Mouse (Mus musculus): ENCODE results near the gene Lrguk.
A peak's percentile ranks its signal among the peaks of the same experiment; 100 is the strongest.

Lrguk gene

DNA sequence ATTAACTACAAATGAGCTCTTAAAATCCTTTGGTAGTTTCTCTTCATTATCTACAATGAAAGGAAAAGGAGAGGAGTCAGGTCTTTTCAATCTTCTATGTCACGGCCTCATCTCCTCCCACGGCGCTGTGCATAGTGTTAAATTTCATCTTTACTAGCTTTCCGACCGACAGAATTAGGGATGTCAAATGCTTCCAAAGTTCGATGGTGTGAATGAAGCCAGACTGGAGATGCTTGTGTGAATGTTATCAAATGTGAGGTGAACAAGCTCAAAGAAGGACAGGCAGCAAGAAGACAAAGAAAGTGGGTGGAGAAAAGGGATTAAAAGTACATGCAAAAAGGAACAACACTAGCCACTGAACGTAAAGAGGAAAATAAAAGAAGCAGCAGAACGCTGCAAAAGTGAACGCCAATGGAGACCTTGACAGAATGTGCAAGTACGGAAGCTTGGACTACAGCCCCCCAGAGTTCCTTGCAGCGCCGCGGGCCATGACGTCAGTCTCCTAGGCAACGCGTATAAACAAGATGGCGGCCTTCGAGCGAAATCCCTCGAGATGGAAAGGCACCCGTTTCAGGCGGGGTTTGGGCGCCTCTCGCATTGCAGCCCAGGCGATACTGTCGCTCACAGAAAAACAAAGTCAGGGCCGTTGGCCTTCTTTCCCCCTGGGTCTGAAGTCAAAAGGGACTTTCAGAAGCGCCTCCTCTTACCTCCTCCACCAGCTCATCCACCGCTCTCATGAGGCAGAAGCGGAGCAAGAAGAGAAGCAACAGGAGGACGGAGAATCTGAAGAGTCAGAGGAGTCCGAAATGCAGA lies at the start of gene Lrguk:
Lrguk (plus strand) TSS at position 516 of the 813 bp plus-strand sequence.
- DNase-seq (ENCODE audit: low spot score in 2 of 2): peak; percentile 65 to 71

GRCm38 (mm10) chr6:33982709-33983108 lies 46.5 kb upstream of the Lrguk start:
- no peak for DNase-seq (ENCODE audit: low spot score in 2 of 2)

- no peak for DNase-seq (ENCODE audit: low spot score in 2 of 2)
Observed at GRCm38 (mm10) chr6:33987132-33987531, 42.1 kb upstream of the Lrguk start.

DNA sequence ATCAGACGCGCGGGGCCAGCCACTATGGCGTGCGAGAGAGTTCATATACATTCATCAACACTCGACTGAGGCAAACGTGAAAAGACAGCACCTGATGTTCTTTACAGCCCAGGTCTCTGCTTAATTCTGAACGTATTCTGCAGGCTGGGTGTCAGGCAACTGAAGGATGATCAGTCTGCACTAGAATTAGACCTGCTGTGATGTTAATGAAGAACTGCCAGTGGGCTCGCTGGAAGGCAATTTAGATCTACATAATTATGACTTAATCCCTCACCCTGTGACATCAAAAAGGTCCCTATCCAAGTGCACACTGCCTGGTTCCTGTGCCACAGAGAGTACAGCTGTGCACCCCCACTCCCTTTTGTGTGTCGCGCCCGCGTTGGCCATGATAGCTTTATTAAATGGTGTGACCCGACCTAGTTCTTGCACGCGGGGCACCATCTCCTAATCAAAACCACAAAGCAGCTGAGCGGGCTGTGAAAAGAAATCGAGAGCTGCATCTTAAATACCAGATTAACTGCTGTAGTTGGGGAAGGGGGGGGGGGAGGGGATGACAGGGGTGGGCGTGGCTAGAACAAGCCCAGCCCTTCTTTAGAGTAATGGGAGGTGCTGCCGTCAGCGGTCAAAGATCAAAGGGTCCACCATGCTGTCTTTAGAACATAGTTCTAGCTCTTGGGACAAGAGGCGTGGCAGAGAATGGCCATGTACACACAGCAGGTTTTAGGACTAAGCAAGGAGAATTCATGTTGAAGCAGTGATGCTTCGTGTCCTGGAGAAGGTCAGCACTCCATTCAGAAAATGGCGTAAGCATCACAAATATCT lies 36.8 kb upstream of the Lrguk start:
- DNase-seq (ENCODE audit: low spot score in 2 of 2): no peak

- no peak for DNase-seq (ENCODE audit: low spot score in 2 of 2)
Observed at GRCm38 (mm10) chr6:33993842-33994241, 35.4 kb upstream of the Lrguk start.

DNA sequence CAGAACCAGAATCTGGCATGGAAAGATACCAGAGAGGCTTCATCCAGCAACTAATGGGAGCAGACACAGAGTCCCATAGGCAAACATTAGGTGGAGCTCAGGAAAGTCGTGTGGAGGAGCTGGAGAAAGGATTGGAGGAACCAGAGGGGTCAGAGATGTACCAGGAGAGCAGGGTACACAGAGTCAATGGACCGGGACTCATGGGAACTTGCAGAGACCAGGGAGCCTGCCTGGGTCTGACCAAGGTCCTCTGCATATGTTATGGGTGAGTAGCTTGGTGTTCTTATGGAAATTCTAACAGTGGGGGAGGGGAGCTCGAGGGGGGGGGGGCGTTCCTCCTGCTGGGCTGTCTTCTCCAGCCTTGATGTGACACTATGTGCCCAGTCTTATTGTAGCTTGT lies 30.7 kb upstream of the Lrguk start:
- DNase-seq (ENCODE audit: low spot score in 2 of 2): no peak

DNA sequence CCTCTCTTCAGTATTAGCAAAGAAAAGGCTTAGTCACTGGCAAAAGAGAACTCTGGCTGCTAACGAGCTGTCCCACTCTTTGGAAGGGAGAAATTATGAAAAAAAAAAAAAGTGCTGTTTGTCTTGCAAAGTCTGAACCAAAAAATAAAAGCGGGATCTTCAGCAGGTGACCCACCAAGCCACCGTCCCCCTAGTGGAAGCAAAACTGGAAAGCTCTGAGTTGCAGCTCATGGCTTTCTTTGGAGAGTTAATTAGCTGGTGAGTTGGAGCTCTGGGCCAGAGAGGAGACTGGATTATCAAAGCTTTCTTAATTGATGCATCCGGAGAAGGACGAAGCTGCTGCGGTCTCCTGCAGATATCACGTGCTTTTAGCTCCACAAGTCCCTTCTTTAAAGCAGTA lies 29.7 kb upstream of the Lrguk start:
- DNase-seq (ENCODE audit: low spot score in 2 of 2): no peak

DNA sequence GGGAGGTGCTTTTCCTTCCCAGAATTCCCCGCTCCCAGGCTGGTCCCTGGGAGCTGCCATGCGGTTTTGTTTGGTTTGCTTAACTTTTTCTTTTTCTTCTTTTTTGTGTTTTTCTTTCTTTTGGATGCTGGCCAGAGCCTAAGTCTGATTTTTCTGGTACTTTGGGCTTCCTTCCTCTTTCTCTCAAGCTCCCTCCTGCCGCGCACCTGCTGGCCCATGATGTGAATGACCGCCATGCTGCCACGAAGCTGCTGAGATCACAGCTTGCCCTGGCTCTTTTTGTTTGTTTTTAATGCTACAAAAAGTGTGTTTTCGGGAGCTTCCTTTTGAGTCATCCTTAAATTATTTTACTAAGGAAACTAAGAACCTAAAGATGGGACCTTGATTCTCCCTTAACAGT lies 28.6 kb upstream of the Lrguk start:
- DNase-seq (ENCODE audit: low spot score in 2 of 2): no peak

DNA sequence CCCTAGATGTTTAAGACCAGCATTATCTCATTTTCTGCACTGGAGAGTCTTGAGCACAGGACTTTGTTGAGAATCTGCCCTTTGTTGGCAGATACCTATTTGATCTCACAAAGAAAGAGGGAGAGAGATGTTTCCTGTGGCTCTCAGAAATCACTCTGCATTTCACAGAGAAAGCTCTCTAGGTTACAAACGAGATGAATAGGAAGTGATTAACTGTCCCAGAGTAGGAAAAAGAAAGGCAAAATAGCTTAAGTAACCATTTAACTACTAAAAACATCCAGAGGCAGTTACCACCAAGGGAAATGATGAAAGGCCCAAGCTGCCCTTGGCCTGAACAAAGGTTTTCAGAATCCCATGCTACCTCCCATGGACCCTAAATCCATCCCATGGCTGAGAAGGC lies 26.2 kb upstream of the Lrguk start:
- DNase-seq (ENCODE audit: low spot score in 2 of 2): no peak

DNA sequence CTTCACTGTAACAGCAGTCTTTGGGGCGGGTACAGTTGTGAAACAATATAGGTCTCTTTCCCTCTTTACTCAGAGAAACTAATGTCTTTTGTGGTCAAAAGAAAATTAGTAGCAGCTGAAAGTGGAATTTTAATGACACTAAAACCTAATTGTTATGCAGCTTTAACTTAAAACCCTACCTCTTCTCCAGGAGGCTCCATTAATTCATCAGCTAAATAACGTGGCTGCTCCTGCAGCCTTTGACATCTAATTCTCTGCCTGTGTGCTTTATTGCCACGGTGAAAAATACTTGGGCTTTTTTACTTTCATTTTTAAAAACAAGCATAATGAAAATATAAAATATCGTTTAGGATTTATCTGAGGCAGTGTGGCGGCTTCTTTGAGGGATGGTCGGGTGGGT lies 15.8 kb upstream of the Lrguk start:
- no peak for DNase-seq (ENCODE audit: low spot score in 2 of 2)

- DNase-seq (ENCODE audit: low spot score in 2 of 2): no peak
Observed at GRCm38 (mm10) chr6:34029746-34030027, 439 bp downstream of the Lrguk start.

- no peak for DNase-seq (ENCODE audit: low spot score in 2 of 2)
Observed at GRCm38 (mm10) chr6:34034096-34034495, 4.8 kb downstream of the Lrguk start.

GRCm38 (mm10) chr6:34034577-34035461 lies 5.6 kb downstream of the Lrguk start:
- no peak for DNase-seq (ENCODE audit: low spot score in 2 of 2)

- peak; percentile 31 to 60 for DNase-seq (ENCODE audit: low spot score in 2 of 2)
Observed at GRCm38 (mm10) chr6:34040624-34041235, 11.5 kb downstream of the Lrguk start.

DNA sequence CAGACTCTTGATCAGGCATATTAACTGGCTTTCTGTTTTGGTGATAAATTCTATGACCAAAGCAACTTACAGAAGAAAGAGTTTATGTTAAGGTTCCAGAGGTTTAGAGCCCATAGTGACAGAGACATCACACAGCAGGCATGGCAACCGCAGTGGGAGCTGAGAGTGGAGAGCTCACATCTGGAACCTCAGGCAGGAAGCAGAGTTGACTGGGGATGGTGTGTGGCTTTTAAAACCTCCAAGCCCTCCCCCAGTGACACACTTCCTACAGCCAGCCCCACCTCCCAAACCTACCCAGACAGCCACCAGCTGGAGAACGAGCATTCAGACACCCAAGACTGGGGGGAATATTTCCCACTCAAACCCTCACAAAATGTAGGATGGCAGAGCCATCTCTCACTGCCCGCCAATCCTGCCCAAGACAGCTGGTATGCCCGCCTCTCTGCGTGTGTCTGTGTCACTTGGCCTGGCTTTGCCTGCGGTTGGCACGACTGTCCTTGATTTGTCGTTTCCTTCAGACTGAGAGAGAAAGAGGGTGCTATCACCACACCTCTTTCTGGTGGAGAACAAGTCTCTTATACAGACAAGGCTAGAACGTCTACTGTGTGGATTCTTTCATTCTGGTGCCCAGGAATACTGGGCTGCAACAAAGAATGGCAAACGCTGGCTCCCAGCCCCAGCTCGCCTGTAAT lies 12.5 kb downstream of the Lrguk start:
- no peak for DNase-seq (ENCODE audit: low spot score in 2 of 2)

DNA sequence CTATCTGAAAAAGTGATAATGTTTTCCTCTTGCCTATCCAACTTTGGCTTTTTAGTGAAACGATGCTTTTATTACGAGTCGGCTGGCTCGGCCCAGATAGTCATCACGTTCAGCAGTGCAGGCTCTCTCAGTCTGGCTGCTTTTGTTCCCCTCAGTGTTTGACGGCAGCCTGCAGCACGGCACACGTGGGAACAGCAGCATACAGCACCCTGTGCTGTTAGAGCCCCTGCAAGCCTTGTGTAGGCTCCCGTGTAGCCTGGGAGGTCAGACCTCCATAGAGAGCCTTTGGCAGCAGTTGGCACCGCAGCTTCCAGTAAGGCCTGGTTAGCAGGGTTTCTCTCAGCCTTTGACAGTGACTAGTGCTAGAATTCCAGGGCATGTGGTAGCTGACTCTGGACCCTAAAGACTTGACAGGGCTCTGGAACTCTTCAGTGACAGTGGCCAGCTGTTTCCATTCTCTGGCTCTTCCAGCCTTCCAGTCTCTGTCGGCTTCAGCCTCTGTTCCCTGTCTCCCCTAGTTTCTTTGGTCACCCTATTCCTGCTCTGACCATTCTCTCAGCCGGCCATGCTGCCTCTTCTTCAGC lies 15.1 kb downstream of the Lrguk start:
- no peak for DNase-seq (ENCODE audit: low spot score in 2 of 2)

GRCm38 (mm10) chr6:34044846-34045540 lies 15.7 kb downstream of the Lrguk start:
- no peak for DNase-seq (ENCODE audit: low spot score in 2 of 2)

DNA sequence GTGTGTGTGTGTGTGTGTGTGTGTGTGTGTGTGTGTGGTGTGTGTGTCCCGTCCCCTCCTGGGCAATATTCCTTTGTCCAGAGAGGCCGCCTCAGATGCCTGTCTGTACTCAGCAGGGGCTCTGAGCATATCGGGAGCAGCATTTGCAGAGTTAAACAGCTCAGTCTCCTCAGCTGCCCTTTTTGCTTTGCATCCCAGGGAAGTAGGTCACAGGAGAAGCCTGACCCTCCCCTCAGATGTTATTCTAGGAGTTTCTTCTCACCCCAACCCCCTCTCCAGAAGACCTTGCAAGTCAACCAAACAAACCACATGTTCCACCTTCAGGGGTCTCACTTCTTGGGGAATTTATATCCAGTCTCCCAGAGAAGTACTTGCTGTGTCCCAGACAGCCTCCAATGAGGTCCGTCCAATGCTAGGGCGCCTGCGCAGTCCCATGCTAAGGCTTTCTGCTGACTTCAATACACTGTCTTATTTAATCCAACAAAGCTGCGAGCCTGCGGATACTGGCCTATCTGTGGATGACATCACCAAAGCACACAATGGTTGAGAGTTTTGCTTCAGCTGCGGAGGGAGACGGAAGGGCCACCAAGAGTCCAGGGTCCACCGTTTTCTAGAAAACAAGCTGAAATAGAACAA lies 17.4 kb downstream of the Lrguk start:
- no peak for DNase-seq (ENCODE audit: low spot score in 2 of 2)

- no peak for DNase-seq (ENCODE audit: low spot score in 2 of 2)
Observed at GRCm38 (mm10) chr6:34049433-34049832, 20.2 kb downstream of the Lrguk start.

- no peak for DNase-seq (ENCODE audit: low spot score in 2 of 2)
Observed at GRCm38 (mm10) chr6:34059741-34060140, 30.5 kb downstream of the Lrguk start.
